Mouse (Mus musculus) adrenal gland, postnatal 36 days (tissue): Measurements from ENCODE around the gene Psmc5. TPM values are rescaled to one million over a fixed set of nuclear protein-coding genes. Genes with fewer than 3 reads are reported as not detected.

Experiments used
- DNase-seq, 2 experiments: peaks; one replicate each; pipeline ENCODE4 v3.0.0; 2021; ENCODE audit warnings: mixed read lengths in 1 of 2
- total RNA-seq, 2 experiments: library from RNA; stranded (reverse); gene quantifications; 2 replicates each; pipeline ENCODE4 v1.2.3; 2021

Gene Psmc5
- total RNA-seq, 2 experiments from 2014 or later: 154 to 172 TPM

DNA sequence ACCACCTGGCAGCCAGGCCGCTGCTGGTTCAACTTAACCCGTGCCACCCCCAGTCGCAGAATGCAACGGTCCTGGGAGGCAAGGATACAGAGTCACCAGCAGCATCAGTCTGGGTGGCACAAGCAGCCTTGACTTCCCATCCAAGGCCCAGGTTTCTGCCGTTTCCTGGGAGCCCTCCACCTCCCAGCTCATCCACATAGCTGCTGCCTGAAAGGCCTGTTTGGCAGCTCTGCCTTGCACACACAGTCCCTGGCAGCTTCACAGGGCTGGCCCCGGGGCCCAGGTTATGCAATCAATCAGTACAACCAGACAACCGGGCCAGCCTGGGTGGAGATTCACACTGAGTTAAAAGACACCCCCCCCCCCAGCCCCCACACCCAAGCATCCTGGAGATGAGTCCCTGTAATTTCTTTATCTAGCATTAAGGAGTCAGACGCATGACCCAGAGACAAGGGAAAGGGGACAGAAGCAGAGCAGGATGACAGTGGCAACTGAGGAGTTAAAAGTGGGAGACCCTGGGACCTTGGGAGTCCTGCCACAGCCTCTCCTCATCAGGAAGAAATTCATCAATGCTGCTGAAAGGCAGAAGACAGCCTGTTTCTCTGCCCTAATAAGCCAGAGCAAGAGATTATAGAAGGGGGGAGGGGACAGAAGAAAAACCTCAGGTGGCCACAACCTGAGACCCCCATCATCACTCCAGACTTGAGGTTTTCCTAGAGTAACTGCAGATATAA, 12.5 kb downstream of the Psmc5 start:
- DNase-seq: peak; percentile 91 to 92

DNA sequence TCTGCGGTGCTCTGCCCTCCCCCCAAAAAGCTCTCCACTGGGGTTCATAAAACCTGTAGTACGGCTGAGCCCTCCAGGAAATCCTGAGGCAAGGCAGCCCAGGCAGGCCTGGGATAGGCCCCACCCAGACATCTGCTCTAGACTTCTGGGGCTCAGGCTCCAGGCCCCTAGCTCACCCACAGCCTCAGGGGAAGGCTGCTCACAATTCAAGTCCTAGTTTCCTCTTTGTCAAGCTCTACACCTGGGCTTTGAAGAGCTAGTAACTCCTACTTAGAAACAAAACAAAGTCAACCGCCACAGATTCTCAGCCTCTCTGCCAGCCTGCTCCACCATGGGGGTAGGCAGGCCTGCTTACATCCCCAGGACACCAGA, 13.1 kb downstream of the Psmc5 start:
- peak; percentile 23 to 52 for DNase-seq

DNA sequence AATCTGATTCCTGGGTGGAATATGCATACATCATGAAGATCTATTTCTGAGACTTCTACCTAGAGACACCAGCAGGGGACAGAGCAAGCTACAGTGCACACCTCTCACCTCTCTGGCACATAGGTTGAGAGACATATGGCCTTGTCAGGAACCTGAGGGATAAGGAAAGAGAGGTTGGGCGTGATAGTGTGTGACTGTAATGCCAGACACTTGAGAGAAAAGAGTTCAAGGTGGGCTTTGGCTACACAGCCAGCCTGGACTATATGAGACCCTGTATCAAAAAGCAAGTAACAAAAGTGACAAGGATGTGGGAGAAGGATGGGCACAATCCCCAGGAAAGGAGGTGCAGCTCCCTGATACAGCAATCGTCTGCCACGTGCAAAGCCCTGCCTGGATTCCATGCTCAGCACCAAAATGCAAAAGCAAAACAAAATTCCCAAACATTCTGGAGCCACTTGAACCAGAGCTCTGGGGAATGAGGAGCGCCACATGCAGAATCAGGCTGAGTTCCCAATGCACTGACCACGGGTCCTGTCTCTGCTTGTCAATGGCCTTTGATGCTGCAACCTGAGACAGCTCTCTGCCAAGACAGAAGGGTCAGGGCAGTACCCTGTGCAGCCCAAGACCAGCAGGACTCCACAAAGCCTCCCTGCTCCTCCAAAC, 15.3 kb downstream of the Psmc5 start:
- DNase-seq: peak; percentile 29 to 45

DNA sequence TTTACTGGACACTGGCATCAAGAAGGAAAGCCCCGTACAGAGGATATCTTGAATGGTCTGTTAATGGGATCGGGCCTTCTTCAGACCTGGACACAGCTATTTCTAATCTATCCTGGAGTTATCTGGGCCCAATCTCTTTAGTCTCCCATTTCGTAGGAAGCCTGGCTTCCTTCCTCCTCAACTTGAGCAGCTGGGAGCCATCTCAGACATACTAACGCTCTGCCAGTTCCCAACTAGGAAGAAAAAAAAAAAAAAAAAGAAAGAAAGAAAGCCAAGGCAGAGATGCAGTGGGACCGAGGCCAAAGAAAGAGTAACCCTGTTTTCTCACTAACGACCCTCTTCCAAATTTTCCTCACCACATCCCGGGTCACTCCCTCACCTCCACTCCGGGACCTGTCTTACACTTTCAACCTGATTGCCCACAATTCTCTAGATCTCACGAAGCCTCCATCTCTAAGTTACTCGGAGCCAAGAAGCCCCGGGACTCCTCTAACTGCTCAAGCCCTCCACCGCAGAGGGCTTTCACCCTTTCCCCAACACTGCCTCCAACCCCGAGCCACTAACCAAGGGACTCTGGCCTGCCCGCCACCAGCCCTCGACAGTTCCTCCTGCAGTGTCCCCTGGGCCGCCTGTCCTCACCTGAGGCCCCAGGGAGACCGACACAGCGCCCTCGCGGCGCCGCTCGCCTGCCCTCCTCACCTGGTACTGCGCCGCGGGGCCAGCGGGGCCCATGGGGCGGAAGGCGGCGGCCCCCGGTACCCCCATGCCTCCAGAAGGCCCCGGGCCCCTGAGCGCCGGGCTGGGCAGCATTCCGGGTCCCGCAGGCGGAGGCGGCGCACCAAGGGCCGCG, 16.1 kb downstream of the Psmc5 start:
- peak; percentile 57 to 65 for DNase-seq

DNA sequence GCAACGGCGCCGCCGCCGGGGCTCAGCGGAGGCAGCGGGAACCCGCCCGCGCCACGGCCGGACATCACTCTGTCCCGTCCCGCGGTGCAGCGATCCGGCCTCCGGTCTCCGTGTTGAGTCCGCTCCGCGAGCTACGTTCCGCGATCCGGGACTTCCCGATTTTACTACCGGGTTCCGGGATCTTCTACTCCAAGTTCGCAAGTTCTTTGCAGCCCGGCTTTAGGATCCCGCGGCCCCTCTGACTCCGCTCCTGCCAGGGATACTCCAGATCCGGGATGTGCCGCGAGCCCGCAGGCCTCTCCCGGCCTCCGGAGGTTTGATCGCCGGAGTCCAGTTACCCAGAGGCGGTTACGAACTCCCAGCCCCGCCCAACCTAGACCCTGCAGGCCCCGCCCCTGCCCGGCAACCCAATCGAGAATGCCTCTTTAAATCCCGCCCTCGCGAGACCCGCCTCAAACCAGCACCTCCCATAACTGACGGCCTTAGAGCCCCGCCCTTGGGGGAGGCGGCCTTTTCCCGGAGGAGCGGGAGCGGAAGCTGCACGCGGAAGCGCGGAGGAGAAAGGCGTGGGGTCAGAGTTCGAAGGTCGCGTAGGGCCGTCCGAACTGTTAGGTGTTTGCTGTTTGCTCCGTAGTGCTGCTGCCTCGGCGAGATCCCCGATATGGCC, 16.8 kb downstream of the Psmc5 start, which contains the start of gene Smarcd2:
Smarcd2 (minus strand) TSS at position 329 of the 667 bp plus-strand sequence.
- peak; percentile 100 for DNase-seq

DNA sequence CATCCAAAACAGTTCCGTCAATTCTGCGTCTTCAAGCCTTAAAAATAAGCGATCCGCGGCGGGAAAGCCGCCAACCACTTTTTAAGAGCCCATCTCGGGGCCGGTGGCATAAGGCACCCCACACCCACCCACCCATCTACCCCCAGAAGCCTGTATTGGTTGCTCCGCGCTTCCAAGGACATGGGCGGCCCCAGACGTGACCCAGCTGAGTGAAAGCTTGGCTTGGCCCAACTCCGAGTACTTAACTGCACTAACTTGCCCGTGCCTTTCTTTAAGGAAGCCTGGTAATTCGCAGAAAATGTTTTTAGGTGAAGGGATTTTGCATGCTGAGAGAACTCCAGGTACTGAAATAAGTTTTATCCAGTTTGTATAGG, 17.3 kb downstream of the Psmc5 start:
- no peak for DNase-seq

DNA sequence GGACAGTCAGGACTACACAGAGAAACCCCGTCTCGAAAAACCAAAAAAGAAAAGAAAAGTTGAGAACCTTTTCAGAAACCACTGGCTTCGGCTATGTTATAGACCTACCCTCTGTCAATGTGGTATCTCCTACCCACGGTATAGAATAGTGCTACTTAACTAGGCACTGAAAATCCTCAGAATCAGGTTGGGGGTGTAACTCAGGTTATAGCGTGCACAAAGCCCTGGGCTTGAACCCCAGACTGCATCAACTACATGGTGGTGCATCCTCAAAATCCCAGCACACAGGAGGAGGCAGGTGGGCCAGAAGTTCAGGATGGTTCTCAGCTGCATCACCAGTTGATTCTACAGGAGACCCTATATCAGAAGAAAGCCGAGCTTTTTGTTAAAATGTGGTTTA, 17.9 kb downstream of the Psmc5 start:
- no peak for DNase-seq

DNA sequence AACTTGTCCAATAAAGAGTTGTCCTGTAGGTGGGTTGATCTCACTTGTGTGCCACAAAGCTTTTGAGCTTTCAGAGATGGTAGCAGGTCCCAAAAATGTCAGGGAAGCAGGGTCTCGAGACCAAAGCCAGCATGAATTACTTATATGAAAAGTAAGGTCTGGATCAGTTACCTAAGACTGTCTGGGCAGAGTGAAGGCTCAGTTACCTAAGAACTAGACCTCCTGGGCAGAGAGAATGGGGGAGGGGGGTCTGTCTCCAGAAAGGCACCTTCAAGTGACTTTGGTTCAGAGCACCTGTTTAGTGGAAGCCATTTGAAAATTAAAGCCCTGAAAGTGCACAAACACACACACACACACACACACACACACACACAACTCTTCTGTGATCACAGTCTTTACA, 18.4 kb downstream of the Psmc5 start:
- no peak for DNase-seq

DNA sequence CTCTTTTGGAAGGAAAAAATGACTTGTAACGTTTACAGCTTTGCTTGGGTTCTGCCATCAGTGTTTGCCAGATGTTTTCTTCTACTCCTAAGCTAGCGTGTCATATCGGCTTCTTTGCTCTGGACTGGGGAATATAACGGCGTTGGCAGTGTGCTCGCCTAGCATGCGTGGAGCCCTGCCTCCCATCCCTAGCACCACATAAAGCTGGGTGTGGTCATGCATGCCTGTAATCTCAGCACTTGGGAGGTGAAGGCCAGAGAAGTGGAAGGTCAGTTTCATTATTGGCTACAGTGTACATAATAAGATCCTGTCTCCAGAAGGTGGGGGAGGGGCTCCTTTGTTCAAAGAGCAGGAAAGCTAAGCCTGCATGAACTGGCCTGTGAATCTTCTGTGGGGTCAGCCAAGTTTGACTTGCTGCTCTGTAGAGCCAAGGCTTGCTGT, 19.0 kb downstream of the Psmc5 start:
- DNase-seq: no peak

DNA sequence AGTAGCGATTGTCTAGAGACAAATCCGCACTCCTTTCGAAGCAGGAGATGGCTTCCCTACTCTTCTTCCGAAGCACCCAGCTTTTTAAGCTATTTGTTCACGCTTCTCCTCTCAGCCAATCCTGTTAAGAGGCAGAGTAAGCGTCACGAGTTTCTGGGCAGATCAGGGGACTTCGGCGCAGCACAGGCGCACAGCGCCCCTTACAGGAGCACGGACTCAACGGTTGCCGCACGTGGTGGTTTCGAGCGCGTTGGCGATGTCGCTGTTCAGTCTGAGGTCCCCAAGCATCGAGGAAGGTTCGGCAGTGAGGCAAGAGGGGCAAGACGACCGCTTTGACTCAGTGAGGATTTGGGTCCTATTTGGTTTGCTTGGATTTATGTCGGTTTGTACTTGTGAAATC, 20.5 kb downstream of the Psmc5 start, which contains the start of gene Tcam1:
Tcam1 (plus strand) TSS at position 219 of the 400 bp plus-strand sequence.
- peak; percentile 92 to 95 for DNase-seq

DNA sequence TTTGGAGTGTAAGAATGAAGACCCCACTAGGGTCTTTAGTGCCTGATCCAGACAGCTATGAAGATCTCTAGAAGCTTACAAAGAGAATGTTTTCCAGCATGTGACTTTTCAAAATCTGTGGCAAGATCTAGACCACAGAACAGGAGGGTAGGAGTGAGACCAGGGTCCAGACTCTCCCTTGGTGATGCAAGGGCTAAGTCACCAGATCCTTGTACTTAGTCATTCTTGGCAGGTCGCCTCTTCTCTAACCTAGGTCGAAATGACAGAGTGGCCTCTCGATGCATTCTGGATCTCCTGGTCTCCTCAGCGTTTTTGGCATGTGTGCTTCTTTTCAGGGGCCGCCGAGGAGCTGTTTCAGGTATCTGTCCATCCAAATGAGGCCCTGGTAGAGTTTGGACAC, 26.5 kb downstream of the Psmc5 start:
- DNase-seq: no peak

DNA sequence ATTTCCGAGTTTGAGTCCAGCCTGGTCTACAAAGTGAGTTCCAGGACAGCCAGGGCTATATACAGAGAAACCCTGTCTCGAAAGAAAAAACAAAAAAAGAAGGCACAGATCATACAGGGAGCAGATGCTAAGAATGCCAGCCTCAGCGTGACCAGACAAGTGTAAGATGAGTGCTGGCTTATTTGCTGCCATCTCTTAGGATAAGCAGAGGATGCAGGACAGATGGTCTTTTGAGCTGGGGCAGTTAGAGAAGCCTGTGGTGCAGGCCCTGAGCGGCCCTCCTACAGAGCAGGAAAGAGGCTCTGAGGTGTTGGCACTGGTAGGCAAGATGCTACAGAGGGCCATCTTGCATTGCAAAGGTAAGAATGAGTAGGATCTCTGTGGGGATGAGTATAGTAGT, 27.4 kb downstream of the Psmc5 start:
- no peak for DNase-seq

DNA sequence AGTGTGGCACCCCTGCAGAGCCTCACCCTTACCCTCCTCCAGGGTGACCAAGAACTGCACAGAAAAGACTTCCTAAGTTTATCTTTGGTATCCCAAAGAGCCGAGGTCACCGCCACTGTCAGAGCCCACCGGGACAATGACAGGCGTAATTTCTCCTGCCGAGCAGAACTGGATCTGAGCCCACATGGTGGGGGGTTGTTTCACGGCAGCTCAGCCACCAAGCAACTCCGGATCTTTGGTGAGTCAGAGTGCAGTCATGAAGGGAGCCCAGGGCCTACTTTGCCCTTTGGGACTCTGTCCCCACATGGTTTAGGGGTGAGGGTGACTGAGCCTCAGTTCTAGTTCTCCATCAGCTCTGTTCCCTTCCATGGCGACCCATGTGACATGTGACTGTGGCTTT, 28.2 kb downstream of the Psmc5 start:
- DNase-seq: peak; percentile 36 to 40

DNA sequence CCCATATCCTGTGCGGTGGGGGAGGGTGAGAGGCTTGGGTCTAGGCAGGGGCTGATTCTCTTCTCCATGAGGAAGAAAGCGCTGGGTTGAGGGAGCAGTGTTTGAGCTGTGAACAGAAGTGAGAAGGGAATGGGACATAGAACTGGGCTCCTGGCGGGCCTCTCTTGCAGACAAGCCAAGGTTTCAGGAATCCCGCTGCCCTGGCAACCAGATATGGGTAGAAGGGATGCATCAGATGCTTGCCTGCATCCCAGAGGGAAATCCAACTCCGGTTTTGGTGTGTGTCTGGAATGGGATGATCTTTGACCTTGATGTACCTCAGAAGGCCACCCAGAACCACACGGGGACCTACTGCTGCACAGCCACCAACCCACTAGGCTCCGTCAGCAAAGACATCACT, 30.3 kb downstream of the Psmc5 start:
- no peak for DNase-seq

DNA sequence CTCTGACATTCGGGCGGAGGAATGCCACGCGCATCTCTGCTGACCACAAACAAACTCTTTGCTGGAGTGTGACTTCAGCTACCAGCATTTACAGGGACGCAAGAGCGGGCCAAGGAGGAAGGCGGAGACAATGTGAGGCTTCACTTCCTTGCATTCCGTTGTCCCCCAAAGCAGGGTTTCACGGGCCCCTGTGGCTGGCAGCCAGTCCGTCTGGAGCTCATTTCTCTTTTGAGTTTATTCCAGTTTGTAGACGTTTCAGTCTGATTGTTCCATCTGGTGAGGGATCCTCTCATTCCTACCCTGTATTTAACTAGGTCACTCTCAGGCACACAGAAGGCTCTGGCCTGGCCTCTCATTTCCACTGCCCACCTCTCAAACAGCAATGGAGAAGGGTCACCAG, 31.0 kb downstream of the Psmc5 start:
- no peak for DNase-seq

DNA sequence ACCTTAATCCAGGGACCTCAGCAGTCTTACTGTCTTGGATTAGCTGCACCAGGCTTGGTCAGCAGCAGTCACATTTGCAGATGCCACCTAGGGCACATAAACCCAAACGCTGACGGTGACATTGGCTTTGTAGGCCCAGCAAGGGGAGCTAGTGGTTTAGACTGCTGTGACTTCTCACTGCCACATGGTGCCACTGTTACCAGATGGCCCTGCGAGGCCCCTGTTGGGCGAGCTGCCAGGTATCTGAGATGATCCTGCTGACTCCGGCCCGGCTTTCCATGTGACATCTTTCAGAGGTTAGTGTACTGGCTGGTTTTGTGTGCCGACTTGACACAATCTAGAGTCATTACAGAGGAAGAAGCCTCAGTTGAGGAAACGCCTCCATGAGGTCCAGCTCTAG, 33.4 kb downstream of the Psmc5 start:
- peak; percentile 90 to 91 for DNase-seq

DNA sequence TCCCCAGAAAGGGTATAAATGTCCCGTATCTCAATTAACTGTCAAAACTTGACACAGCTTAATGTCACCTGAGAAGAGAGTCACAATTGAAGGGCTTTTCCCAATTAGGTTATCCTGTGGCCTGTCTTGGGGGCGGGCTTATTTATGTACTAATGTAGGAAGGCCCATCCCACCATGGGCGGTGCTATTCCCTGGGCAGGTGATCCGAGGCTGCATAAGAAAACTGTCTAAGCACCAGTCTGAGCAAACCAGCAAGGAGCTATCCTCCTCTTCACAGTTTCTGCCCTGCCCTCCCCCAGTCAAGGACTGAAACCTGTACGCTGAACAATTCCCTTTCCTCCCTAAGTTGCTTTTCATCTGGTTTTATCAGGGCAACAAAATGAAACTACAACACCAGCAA, 34.4 kb downstream of the Psmc5 start:
- no peak for DNase-seq

DNA sequence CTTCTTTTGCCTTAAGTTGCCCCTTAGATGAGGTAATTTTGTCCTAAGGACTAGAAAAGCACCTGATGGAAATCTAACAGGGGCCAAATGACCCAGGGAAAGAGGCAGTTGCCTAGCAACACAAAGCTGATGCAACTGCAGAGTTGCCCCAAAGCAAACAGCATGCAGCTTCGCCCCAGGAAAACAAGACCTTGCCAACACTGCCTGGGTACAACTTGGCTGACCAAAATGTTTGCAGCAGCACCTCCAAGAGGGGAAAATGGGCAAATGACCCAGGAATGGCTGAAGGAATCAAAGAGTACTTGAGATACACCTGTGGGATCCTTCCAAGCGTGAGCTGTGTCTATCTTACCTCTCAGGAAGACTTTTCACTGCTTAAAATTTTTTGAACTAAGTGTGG, 35.9 kb downstream of the Psmc5 start:
- DNase-seq: no peak

DNA sequence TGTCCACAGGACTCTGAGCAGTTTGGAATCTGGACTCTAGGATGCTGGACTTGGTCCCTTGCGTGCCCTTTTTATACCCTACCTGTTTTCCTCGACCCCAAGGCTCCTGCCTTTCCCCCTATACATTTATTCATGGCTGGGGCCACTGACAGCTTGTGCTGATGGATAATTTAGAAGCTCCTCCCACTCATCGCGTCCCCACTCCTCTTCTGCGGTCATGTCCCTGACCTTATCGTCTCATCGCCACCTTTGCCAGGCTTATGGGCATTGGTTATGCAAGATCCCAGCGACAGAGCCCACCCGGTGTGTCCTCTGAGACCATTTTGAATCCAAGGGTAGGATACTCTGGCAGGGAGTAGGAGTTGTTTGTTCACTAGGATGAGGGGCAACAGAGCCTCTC, 45.8 kb downstream of the Psmc5 start, which contains the start of gene Gh:
Gh (minus strand) TSS at position 101 of the 400 bp plus-strand sequence.
- no peak for DNase-seq

DNA sequence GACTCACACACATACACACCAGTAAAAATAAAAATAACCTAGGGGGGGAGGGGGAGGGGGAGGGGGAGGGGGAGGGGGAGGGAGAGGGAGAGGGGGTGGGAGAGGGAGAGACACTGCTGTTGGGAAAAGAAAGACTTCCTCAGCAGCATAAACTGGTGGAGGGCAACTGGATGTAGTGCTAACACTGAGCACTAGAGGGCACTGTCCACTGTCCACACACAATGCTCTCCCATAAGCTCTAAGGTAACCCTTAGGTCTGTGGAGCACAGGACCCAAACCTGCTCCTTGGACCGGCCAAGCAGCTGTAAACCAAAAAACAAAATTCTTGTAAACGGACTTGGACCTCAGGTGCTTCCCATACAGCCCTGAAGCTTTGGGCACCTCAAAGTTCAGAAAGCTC, 46.7 kb downstream of the Psmc5 start:
- peak; percentile 54 to 68 for DNase-seq

DNA sequence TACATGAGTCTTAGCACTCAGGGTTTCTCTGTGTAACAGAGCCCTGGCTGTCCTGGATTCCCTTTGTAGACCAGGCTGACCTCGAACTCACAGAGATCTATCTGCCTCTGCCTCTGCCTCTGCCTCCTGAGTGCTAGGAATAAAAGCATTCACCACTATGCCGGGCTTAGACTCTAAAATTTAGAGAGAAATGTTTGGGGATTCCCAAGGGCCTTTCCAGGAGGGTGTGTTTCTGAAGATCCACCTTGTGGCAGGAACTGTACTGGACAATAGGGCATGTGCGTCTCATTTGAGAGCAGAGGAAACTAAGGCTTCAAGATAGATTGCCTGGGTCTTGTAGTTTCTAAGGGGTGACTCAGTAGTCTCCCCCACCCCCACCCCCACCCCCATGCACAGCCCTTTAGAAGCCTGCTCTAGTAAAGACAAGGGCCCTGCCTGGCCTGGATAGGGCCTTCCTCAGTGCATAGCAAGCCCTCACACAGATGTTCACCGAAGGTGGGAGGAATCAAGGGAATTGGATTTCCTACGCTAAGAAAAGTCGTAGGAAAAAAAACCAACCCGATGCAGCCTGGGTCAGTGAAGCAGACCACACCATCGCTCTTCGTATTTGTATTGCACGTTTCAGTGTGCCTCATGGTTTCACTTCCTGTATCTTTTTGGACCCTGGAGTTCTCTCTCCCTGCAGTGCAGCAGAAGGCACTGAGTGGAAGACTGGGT, 49.6 kb downstream of the Psmc5 start:
- DNase-seq: no peak

DNA sequence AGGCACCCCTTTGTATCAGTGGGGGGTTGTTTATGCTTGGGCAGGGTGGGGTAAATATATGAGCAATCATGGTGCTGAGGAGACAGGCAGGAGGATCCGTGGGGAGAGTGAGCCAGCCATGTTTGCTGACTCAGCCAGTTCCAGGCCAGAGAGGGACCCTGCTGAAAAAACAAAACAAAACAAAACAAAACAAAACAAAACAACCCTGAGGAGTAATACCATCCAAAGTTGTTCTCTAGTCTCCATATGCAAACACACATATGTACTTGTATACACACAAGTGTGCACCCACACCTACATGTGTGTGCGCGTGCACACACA, 50.1 kb downstream of the Psmc5 start:
- no peak for DNase-seq
